Mouse (Mus musculus) monocyte, adult 5-6 weeks (primary cell): ENCODE measurements at regions not wholly inside any gene's neighbourhood (a gene's known extent, or its start where the extent isn't known, plus 50 kb on each side); places are given as distances from the start of the nearest gene placed in this dataset.

Experiments
- ATAC-seq: fragments of 153-309, 156-312 bp; replicated peaks from 2 replicates; pipeline ENCODE4 v1.8.0; 2017; ENCODE audit warnings: mild to moderate bottlenecking; ENCODE audit not compliant: low TSS enrichment, insufficient number of reproducible peaks, severe bottlenecking, poor library complexity, low FRiP score

DNA sequence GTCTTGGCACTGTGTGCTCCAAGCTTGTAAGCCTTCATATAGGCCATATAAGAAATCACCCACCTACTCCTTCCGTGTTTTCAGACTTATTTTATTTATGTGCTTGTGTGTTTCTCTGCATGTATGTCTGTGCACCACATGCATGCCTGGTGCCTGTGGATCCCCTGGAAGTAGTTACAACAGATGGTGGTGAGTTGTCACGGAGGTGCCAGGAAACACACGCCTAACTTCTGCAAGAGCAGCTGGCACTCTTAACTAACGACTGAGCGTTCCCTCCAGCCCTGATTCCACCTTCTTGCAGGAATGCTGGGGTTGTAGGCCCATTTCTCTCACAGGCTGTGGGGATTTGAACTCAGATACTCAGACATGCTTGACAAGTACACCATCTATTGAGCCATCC is 80.6 kb upstream of the Sulf2 start:
- no peak for ATAC-seq

DNA sequence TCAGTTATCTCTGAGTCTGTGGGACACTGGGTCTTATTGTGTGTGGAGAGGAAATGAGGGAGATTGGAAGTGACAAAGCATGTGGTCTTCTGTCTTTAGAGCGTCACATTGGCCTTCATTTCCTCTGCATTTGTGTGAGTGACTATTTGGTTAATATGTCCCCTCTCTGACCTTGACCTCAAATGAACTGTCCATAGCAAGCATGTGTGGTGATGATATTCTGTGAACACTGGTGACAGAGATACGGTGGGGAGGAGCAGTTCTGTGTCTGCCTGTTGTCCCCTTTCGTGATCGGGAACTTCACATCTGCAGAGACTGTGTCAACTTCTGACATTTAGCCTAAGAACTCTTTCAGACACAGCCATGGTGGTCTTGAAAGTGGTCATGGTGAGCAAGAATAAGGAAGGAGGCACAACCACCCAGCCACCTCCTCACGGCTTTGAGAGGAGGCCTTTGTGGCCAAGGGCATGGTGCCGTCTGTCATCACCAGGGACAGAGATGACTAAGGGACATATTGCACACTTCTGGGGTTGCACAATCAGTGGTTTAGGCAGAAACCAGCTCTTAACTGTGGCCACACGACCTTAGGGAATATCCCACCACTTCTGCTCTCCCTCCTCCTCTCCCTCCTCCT is 79.2 kb upstream of the Sulf2 start:
- ATAC-seq: peak; percentile 91

DNA sequence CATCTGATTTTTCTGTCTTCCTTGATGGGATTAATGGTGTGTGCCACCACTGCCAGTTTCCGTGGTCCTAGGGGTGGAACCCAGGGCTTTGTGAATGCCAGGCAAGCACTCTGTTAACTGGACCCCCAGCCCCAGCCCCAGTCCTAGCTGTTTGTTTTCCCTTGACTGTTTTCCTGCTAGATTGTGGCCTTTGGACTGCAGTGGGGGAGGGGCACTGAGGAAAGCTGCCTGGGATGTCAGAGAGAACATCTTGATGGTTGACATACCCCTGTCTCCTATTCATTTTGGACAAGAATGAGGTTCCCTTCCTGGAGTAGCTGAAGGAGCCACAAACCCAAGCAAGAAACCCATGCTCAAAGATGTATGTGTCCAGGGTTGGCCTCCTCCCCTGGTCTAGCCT is 77.8 kb upstream of the Sulf2 start:
- ATAC-seq: no peak

DNA sequence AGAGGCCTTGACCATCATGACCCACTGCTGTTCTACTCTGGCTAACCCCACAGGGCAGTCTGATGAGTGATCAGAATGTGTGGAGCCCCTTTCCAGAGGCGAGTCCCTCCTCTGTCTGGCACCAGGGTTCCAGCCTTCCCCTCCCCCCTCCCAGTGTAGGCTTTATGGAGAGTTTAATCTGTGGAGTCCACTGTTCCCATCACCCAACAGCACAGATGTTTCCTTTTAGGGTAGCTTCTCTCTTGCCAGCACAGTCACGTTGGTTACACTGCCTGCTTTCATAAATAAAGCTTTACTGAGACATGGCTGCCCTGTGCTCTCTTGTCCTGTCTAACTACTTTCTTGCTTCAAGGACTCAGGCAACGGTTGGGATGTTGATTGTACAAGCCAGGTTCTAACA is 76.9 kb upstream of the Sulf2 start:
- no peak for ATAC-seq

DNA sequence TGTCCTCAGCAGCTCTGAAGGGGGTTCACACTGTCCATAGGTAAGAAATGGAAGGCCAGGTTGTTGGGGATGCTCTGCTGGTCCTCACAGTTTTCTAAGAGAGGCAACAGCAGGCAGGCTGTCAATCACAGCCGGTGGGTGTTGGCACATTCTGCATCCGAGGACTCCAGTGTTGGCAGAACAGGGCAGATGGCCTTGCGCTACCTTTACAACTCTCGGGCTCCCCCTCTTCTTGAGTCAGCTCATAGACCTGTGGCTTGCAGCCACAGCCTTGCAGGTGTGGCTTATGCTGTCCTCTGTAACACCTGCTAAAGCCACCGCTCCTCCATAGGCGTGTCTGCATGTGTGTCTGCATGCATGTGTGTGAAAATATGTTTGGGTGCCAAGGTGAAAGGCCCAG is 75.2 kb upstream of the Sulf2 start:
- no peak for ATAC-seq

DNA sequence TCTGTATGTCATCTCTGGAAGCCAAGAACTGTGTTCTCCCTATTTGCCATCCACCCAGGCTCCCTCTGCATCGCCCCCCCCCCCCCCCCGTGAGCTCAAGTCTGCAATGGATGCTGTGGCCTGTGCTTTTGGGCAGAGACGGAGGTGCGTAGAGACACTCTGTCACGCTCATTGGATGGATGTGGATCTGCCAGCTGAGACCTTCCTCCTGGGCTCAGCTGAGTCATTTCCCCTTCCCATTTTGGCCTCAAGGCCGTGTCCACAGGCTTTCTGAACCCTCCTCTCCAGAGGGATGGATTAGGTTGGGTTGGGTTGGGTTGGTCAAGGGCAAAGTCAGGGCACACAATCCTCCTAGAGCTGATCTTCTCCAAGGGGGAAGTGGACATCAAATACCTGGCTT is 72.9 kb upstream of the Sulf2 start:
- peak; percentile 41 for ATAC-seq

DNA sequence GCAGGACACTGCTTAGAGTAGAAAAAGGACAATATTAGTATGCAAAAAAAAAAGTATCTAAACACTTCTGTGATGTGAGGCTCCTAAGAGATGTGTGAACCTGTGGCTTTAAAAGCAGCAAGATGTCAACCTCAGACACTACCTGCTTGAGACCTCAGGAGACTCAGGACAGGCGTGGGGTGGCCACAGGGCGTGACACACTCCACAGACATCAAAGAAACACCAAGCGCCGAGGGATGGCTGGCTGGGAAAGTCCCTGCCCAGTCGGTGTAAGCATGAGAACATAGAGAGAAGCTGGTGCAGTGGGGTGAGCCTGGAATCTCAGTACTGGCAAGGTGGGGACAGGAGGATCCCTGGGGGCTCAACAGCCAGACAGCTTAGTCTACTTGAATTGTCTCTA is 72.0 kb upstream of the Sulf2 start:
- ATAC-seq: peak; percentile 59

DNA sequence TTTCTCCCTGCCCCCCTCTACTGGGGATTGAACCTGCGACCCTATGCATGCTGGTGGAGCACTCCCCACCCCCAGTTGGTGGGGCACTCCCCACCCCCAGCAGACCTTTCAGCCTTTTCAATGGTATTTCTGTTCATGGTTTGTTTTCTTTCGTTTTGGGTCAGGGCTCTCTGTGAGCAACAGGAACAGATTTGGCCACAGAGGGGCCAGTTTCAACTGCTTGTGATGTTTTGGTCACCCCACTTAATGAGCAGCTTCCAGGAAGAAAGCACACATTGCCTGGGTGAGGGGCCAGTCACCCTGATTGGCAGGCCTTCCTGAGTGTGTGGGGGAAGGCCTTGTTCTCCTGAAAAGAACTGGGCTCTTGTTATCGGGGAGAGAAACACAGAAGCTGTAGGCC is 71.5 kb upstream of the Sulf2 start:
- ATAC-seq: no peak

DNA sequence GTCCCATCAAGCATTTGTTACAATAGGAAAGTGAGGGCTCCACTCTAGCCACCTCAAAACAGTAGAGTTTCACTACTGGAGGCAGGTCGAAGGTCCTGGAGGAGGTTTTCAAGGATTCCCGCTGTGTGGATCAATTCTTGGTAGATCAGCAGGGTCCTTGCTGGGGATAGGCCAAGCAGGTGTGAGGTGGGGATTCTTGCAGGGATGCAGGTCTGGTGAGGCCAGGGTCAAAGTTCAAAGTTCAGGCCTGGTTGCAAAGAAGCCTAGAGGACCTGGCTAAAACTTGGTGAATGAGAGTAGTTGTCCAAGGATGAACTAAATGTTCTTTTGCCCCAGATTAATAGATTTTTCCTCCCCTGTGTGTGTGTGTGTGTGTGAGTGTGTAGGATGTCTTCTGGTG is 70.9 kb upstream of the Sulf2 start:
- ATAC-seq: no peak

DNA sequence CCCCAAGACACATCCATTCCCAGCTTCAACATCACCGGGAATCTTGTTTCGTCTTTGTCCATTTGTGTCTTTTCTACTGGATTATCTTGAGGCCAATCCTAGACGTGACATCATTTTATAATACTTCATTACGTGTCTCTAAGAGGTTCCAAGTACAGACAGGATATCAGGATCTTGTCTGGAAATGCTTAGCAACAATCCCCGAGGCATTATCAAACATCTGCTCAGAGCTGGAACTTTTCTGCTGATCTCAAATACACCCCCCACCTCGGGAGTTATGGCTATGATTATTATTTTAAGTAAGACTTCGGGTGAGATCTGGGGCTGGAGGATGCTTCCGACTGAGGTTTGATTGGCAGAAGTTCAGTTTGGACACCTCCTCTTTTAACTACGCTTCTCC is 69.9 kb upstream of the Sulf2 start:
- ATAC-seq: no peak

DNA sequence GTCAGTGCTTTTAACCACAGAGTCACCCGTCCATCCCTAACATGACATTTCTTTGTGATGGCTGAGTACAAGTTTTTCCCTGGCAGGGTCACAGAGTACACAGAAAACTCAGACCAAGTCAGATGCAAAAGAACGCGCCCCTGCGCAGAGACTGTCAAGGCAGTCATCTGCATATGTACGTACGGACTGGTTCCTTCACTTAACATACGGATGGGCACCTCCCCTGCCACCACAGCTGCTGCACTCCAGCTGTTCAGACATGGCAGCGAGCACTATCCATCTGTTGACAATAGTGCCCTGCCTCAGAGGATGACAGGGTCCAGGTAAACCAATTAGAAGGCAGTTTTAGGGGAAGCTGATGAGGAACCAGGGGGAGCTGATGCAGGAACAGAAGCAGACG is 63.3 kb upstream of the Sulf2 start:
- no peak for ATAC-seq

DNA sequence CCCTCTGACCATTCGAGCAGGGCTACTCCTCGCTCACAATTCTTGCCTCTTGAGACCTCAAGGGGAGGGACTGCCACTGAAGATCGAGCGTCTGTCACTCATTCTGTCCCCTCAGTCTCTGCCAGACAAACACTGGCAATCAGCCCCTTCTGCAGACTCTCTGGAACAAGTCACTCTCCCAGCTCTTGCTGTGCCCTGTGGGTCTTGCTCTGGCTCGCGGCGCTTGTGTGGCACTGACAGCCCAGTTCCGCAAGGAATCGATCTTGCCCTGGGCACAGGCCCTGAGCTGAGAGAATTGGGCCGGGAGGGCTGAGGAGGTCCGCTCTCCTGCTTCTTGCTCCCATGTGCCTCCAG is 61.0 kb upstream of the Sulf2 start:
- ATAC-seq: no peak

DNA sequence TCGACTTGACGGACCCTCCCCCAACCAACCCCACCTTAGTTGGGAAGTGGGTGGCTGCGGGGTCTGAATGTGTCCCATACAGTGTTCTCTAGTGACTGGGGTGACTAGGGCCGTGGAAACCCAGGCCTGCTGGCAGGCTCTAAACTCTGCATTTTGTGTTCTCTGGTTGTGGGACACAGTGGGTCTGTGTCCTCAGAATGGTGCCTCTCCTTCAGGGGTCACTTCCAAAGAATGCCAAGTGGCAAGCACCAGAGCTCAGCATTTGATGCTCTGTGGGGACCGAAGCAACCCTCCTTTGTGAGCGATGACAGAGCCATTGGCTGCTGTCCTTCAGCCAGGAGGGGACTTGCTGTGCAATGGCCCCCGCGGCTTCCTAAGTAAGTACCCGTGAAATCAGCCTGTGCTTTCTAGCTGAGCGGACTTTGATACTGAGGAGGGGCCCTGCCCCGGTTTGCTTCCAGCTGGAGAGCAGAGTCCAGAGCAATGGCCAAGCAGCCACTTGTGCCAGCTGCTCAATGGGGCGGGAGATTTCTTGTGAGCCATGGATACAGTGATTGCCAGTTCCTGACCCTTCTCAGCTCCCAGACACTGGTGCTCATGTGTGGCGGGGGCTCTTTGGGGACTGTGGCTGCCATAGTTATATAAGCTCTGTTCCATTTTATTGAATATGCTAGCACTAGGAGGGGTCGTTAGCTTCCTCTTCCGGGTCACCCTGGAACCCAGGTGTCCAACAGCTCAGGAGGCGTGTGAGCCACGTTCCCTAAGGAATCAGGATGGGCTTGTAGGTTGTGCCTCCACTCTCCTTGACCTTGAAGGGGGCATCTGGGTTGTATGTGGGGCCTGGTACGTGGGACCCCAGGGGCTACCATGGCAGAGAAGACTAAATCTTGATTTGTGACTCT is 60.4 kb upstream of the Sulf2 start:
- no peak for ATAC-seq

DNA sequence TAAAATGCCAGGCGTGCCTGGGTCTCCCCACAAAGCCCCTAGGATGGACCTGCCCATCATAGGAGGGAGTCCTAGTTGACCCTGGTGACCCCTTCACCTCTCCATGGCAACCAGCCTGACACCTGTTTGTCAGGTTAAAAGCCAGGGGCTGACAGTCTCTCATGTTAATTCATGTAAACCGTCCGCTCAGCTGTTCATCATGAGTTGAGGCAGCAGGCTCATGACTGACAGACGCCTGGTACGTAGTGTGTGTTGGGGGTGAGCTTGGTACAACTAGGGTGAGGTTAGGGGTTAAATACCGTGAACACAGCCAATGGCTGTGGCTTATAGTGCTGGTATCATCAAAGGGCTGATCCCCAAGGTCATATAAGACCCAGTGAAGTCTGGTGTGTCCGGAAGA is 59.7 kb upstream of the Sulf2 start:
- ATAC-seq: no peak

DNA sequence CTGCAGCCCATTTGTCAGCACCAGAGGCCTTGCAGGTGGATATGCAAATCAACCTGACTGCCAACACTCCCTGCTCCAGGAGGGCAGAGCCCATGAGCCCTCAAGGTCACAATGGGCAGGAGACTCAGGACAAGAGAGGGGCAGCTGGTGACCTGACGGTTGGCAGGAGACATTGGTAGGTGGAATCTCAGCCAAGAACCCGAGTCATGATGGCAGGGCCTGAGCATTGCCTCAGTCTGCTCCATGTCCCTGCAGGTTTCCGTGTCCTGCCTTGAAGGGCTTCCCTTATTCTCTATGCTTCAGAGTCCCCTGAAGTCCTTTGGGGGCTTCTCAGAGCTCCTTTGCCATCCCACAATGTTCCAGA is 51.7 kb upstream of the Sulf2 start:
- no peak for ATAC-seq

DNA sequence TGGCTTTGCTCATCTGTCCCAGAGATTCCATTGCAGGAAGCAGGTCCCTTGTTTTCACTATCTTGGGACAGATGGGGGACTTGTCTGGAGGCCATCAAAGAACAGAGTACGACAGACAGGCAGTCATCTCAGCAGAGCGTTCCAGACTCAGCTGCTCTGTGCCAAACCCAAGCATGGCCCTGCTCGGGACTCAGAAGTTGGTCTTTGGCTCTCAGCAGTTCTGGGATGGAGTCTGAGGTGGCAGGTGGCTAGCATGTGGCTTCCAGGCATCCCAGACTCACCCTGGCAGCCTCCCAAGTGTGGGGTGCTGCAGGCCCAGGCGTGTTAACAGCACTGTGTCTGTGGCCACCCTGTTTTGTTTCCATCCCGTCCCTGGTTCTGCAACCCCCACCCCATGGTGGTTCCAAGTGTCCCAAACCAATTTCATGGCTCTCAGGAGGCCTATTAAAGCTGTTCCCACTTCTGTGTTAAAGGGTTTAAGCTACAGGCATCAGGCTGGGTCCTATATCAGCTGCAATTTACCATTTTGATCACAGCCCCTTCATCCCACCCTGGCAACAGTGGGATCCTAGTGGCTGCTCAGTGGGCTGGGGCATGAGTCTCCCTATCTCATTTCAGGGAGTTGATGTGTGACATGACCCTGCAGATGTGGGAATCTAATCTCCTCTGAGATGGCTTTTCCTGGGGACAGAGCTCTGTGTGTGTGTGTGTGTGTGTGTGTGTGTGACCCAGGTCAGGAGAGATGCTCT is 51.1 kb upstream of the Sulf2 start:
- ATAC-seq: no peak
